Mouse (Mus musculus): ENCODE results near the gene Zkscan7. TPM values are rescaled to one million over a fixed set of nuclear protein-coding genes. Genes with fewer than 3 reads are reported as not detected.
"Not testable (repeated sequence)": the region's sequence is repeated elsewhere in the genome, so short reads cannot be mapped to it uniquely, and the experiment has no call there.

Gene Zkscan7
- polyA plus RNA-seq, 1 experiment = 1.6 TPM

- Histone ChIP-seq H3K36me3 (ENCODE audit: control insufficient read depth, insufficient read depth, low read length) (peaks cover 2% of the 10 kb centered on the region; the same call in 1 of the 2 replicates), H3K27me3 (ENCODE audit: control insufficient read depth, insufficient read depth, low read length) (no peaks in the 10 kb centered on the region), H3K27ac (ENCODE audit: insufficient read depth, low read length) (no peak overlapping the region), H3K4me3 (ENCODE audit: extremely low read depth, insufficient read depth, insufficient read length) (no peak overlapping the region), H3K4me1 (ENCODE audit: control insufficient read depth, insufficient read depth, insufficient read length) (no peaks in the 10 kb centered on the region)
- TF ChIP-seq CTCF (IDR thresholded peaks at IDR 0.05; ENCODE audit: extremely low read depth, insufficient read depth, insufficient read length, insufficient replicate concordance) = no peak
- TF ChIP-seq POLR2A (IDR thresholded peaks at IDR 0.05; ENCODE audit: low read depth, low read length) = no peak
- DNase-seq (ENCODE audit: low read depth in 1 of 2, low spot score in 2 of 2) = no peak
Measured at GRCm38 (mm10) chr9:122846156-122846555, 39.3 kb upstream of the Zkscan7 start.

DNA sequence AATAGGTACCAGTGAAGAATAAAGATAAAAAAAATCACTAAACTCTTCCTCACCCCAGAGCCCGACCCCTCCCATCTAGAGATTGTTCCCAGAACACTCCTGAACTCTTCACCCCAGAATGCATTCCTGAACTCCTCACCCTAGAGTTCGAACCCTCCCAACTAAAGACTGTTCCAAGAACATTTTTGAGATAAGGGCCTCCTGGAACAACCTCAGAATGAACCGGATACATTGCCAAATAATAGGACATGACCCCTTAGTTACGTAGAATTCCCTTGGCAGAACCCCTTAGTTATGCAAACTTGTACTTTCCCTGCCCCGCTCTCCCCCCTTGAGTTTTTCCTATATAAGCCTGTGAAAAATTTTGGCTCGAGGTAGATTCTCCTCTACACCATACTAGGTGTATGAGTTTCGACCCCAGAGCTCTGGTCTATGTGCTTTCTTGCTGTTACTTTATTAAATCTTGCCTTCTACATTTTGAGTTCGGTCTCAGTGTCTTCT lies 37.6 kb upstream of the Zkscan7 start:
- not testable (repeated sequence) for DNase-seq (ENCODE audit: low read depth in 1 of 2, low spot score in 2 of 2); H3K4me1 ChIP-seq (ENCODE audit: control insufficient read depth, insufficient read depth, insufficient read length); H3K27me3 ChIP-seq (ENCODE audit: control insufficient read depth, insufficient read depth, low read length); H3K4me3 ChIP-seq (ENCODE audit: extremely low read depth, insufficient read depth, insufficient read length); H3K27ac ChIP-seq (ENCODE audit: insufficient read depth, low read length); H3K36me3 ChIP-seq (ENCODE audit: control insufficient read depth, insufficient read depth, low read length)
- WGBS = 89% methylated on average over 8 of the region's 8 CpGs

GRCm38 (mm10) chr9:122854526-122854925 lies 31.0 kb upstream of the Zkscan7 start:
- TF ChIP-seq POLR2A (IDR thresholded peaks at IDR 0.05; ENCODE audit: low read depth, low read length) (no peak), CTCF (IDR thresholded peaks at IDR 0.05; ENCODE audit: extremely low read depth, insufficient read depth, insufficient read length, insufficient replicate concordance) (no peak)
- Histone ChIP-seq H3K36me3 (ENCODE audit: control insufficient read depth, insufficient read depth, low read length) (peaks cover 61% of the 10 kb centered on the region), H3K4me1 (ENCODE audit: control insufficient read depth, insufficient read depth, insufficient read length) (no peaks in the 10 kb centered on the region), H3K4me3 (ENCODE audit: extremely low read depth, insufficient read depth, insufficient read length) (no peak overlapping the region), H3K27ac (ENCODE audit: insufficient read depth, low read length) (no peak overlapping the region), H3K27me3 (ENCODE audit: control insufficient read depth, insufficient read depth, low read length) (no peaks in the 10 kb centered on the region)
- no peak for DNase-seq (ENCODE audit: low read depth in 1 of 2, low spot score in 2 of 2)
- 97% methylated on average over 7 of the region's 7 CpGs for WGBS

- 93% methylated on average over 2 of the region's 7 CpGs for WGBS
- H3K4me1 ChIP-seq (ENCODE audit: control insufficient read depth, insufficient read depth, insufficient read length); DNase-seq (ENCODE audit: low read depth in 1 of 2, low spot score in 2 of 2); H3K27ac ChIP-seq (ENCODE audit: insufficient read depth, low read length); H3K27me3 ChIP-seq (ENCODE audit: control insufficient read depth, insufficient read depth, low read length); H3K4me3 ChIP-seq (ENCODE audit: extremely low read depth, insufficient read depth, insufficient read length): not testable (repeated sequence)
- peaks cover 66% of the 10 kb centered on the region for H3K36me3 ChIP-seq (ENCODE audit: control insufficient read depth, insufficient read depth, low read length)
Measured at GRCm38 (mm10) chr9:122855141-122855540, 30.3 kb upstream of the Zkscan7 start.

GRCm38 (mm10) chr9:122855617-122856016 lies 29.9 kb upstream of the Zkscan7 start:
- no peak overlapping the region for H3K4me3 ChIP-seq (ENCODE audit: extremely low read depth, insufficient read depth, insufficient read length)
- H3K27ac ChIP-seq (ENCODE audit: insufficient read depth, low read length) = no peak overlapping the region
- 94% methylated on average over 4 of the region's 4 CpGs for WGBS
- no peaks in the 10 kb centered on the region for H3K27me3 ChIP-seq (ENCODE audit: control insufficient read depth, insufficient read depth, low read length)
- no peaks in the 10 kb centered on the region for H3K4me1 ChIP-seq (ENCODE audit: control insufficient read depth, insufficient read depth, insufficient read length)
- TF ChIP-seq CTCF (IDR thresholded peaks at IDR 0.05; ENCODE audit: extremely low read depth, insufficient read depth, insufficient read length, insufficient replicate concordance) (no peak), POLR2A (IDR thresholded peaks at IDR 0.05; ENCODE audit: low read depth, low read length) (no peak)
- DNase-seq (ENCODE audit: low read depth in 1 of 2, low spot score in 2 of 2) = no peak
- H3K36me3 ChIP-seq (ENCODE audit: control insufficient read depth, insufficient read depth, low read length) = peaks cover 68% of the 10 kb centered on the region

- 94% methylated on average over 3 of the region's 3 CpGs for whole genome bisulfite sequencing
- H3K36me3 ChIP-seq (ENCODE audit: control insufficient read depth, insufficient read depth, low read length) = peaks cover 78% of the 10 kb centered on the region
- TF ChIP-seq CTCF (IDR thresholded peaks at IDR 0.05; ENCODE audit: extremely low read depth, insufficient read depth, insufficient read length, insufficient replicate concordance) (no peak), POLR2A (IDR thresholded peaks at IDR 0.05; ENCODE audit: low read depth, low read length) (no peak)
- H3K4me1 ChIP-seq (ENCODE audit: control insufficient read depth, insufficient read depth, insufficient read length) = no peaks in the 10 kb centered on the region
- H3K4me3 ChIP-seq (ENCODE audit: extremely low read depth, insufficient read depth, insufficient read length) = no peak overlapping the region
- H3K27me3 ChIP-seq (ENCODE audit: control insufficient read depth, insufficient read depth, low read length) = no peaks in the 10 kb centered on the region
- DNase-seq (ENCODE audit: low read depth in 1 of 2, low spot score in 2 of 2) = no peak
- no peak overlapping the region for H3K27ac ChIP-seq (ENCODE audit: insufficient read depth, low read length)
Measured at GRCm38 (mm10) chr9:122856716-122857115, 28.8 kb upstream of the Zkscan7 start.

GRCm38 (mm10) chr9:122860752-122861151 lies 24.7 kb upstream of the Zkscan7 start:
- no peak for TF ChIP-seq CTCF (IDR thresholded peaks at IDR 0.05; ENCODE audit: extremely low read depth, insufficient read depth, insufficient read length, insufficient replicate concordance)
- TF ChIP-seq POLR2A (IDR thresholded peaks at IDR 0.05; ENCODE audit: low read depth, low read length) = no peak
- Histone ChIP-seq H3K27me3 (ENCODE audit: control insufficient read depth, insufficient read depth, low read length) (no peaks in the 10 kb centered on the region), H3K27ac (ENCODE audit: insufficient read depth, low read length) (no peak overlapping the region), H3K36me3 (ENCODE audit: control insufficient read depth, insufficient read depth, low read length) (peaks cover 53% of the 10 kb centered on the region), H3K4me1 (ENCODE audit: control insufficient read depth, insufficient read depth, insufficient read length) (peaks cover 4% of the 10 kb centered on the region; the same call in 1 of the 2 replicates), H3K4me3 (ENCODE audit: extremely low read depth, insufficient read depth, insufficient read length) (no peak overlapping the region)
- DNase-seq (ENCODE audit: low read depth in 1 of 2, low spot score in 2 of 2) = no peak

Measured in spleen, adult 2 months (tissue).